Mouse (Mus musculus): ENCODE measurements around the gene Gm10354. TPM values are rescaled to one million over a fixed set of nuclear protein-coding genes. Genes with fewer than 3 reads are reported as not detected.
"Not testable (repeated sequence)": the region's sequence is repeated elsewhere in the genome, so short reads cannot be mapped to it uniquely, and the experiment has no call there.

Gm10354 gene
- total RNA-seq, 1 experiment = not detected

- H3K9ac ChIP-seq (ENCODE audit: insufficient read depth, low read depth, low read length, poor library complexity, severe bottlenecking); H3K27ac ChIP-seq (ENCODE audit: insufficient read depth, low read depth, low read length, poor library complexity, severe bottlenecking); H3K4me1 ChIP-seq (ENCODE audit: control insufficient read depth in 2 of 2, insufficient read depth in 2 of 2, low read length in 2 of 2, poor library complexity in 1 of 2); in situ Hi-C loops (cut with MboI; ENCODE audit: low sequenced_read_pairs in 2 of 2, unreplicated experiment in 2 of 2); DNase-seq (ENCODE audit: low read depth, low spot score); H3K36me3 ChIP-seq (ENCODE audit: control insufficient read depth, insufficient read depth, low read length, poor library complexity, severe bottlenecking); H3K9me3 ChIP-seq (ENCODE audit: control insufficient read depth, insufficient read depth, low read depth, low read length); H3K4me3 ChIP-seq (ENCODE audit: insufficient read depth in 1 of 2, low read depth in 1 of 2, low read length in 2 of 2, poor library complexity in 1 of 2, severe bottlenecking in 1 of 2): not testable (repeated sequence)
These were observed 26.9 kb downstream of the Gm10354 start for GRCm38 (mm10) chr5:14951822-14952221.

GRCm38 (mm10) chr5:14947482-14948198 lies 31.1 kb downstream of the Gm10354 start:
- H3K36me3 ChIP-seq (ENCODE audit: control insufficient read depth, insufficient read depth, low read length, poor library complexity, severe bottlenecking); H3K27ac ChIP-seq (ENCODE audit: insufficient read depth, low read depth, low read length, poor library complexity, severe bottlenecking); in situ Hi-C loops (cut with MboI; ENCODE audit: low sequenced_read_pairs in 2 of 2, unreplicated experiment in 2 of 2); H3K9ac ChIP-seq (ENCODE audit: insufficient read depth, low read depth, low read length, poor library complexity, severe bottlenecking); H3K4me1 ChIP-seq (ENCODE audit: control insufficient read depth in 2 of 2, insufficient read depth in 2 of 2, low read length in 2 of 2, poor library complexity in 1 of 2); DNase-seq (ENCODE audit: low read depth, low spot score); H3K9me3 ChIP-seq (ENCODE audit: control insufficient read depth, insufficient read depth, low read depth, low read length); H3K4me3 ChIP-seq (ENCODE audit: insufficient read depth in 1 of 2, low read depth in 1 of 2, low read length in 2 of 2, poor library complexity in 1 of 2, severe bottlenecking in 1 of 2): not testable (repeated sequence)

DNA sequence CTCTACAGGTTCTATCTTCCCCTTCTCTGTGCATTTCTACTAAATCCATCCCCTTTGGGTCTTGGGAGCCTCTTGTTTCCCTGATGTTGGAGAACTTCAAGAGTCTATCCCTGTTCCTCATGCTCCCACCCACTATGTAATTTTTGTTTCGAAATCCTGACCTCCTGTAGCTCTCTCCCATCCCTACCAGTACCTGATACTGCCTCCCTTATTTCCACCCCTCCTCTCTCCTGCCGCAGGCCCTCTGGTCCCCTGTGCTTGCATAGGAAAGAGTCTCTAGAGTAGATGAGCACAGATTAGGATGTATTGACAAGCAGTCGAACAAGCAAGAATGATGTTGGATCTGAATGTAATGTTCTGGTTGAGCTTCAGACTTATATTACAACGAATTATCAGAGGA lies 33.2 kb downstream of the Gm10354 start:
- DNase-seq (ENCODE audit: low read depth, low spot score); H3K9ac ChIP-seq (ENCODE audit: insufficient read depth, low read depth, low read length, poor library complexity, severe bottlenecking); in situ Hi-C loops (cut with MboI; ENCODE audit: low sequenced_read_pairs in 2 of 2, unreplicated experiment in 2 of 2); H3K4me1 ChIP-seq (ENCODE audit: control insufficient read depth in 2 of 2, insufficient read depth in 2 of 2, low read length in 2 of 2, poor library complexity in 1 of 2); H3K36me3 ChIP-seq (ENCODE audit: control insufficient read depth, insufficient read depth, low read length, poor library complexity, severe bottlenecking); H3K4me3 ChIP-seq (ENCODE audit: insufficient read depth in 1 of 2, low read depth in 1 of 2, low read length in 2 of 2, poor library complexity in 1 of 2, severe bottlenecking in 1 of 2); H3K27ac ChIP-seq (ENCODE audit: insufficient read depth, low read depth, low read length, poor library complexity, severe bottlenecking); H3K9me3 ChIP-seq (ENCODE audit: control insufficient read depth, insufficient read depth, low read depth, low read length): not testable (repeated sequence)

GRCm38 (mm10) chr5:14941043-14941442 lies 37.7 kb downstream of the Gm10354 start:
- H3K9me3 ChIP-seq (ENCODE audit: control insufficient read depth, insufficient read depth, low read depth, low read length); H3K4me1 ChIP-seq (ENCODE audit: control insufficient read depth in 2 of 2, insufficient read depth in 2 of 2, low read length in 2 of 2, poor library complexity in 1 of 2); H3K4me3 ChIP-seq (ENCODE audit: insufficient read depth in 1 of 2, low read depth in 1 of 2, low read length in 2 of 2, poor library complexity in 1 of 2, severe bottlenecking in 1 of 2); H3K36me3 ChIP-seq (ENCODE audit: control insufficient read depth, insufficient read depth, low read length, poor library complexity, severe bottlenecking); in situ Hi-C loops (cut with MboI; ENCODE audit: low sequenced_read_pairs in 2 of 2, unreplicated experiment in 2 of 2); H3K9ac ChIP-seq (ENCODE audit: insufficient read depth, low read depth, low read length, poor library complexity, severe bottlenecking); DNase-seq (ENCODE audit: low read depth, low spot score); H3K27ac ChIP-seq (ENCODE audit: insufficient read depth, low read depth, low read length, poor library complexity, severe bottlenecking): not testable (repeated sequence)

DNA sequence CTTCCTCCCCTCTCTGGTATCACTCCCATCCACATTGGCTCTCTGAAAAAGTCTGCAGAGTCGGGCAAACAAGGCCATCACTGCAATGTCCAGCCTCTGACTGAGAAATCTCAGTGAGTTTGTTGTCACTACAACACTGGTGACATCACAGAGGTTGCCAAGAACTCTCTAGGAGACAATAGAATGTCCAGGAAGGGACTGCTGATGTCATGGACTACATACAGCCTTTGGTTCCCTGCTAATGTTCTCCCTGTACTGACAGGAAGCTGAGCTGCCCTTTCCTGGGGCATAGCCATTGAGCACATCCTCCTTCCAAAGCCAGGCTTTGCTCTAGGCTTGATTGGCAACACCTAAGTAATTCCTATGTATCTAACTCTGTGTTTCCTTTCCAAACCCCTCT lies 40.4 kb downstream of the Gm10354 start, which contains the start of gene Speer4e:
TSS of gene Speer4e (minus strand) at position 101 of the 400 bp plus-strand sequence.
- H3K27ac ChIP-seq (ENCODE audit: insufficient read depth, low read depth, low read length, poor library complexity, severe bottlenecking); in situ Hi-C loops (cut with MboI; ENCODE audit: low sequenced_read_pairs in 2 of 2, unreplicated experiment in 2 of 2); DNase-seq (ENCODE audit: low read depth, low spot score); H3K9ac ChIP-seq (ENCODE audit: insufficient read depth, low read depth, low read length, poor library complexity, severe bottlenecking); H3K4me3 ChIP-seq (ENCODE audit: insufficient read depth in 1 of 2, low read depth in 1 of 2, low read length in 2 of 2, poor library complexity in 1 of 2, severe bottlenecking in 1 of 2); H3K4me1 ChIP-seq (ENCODE audit: control insufficient read depth in 2 of 2, insufficient read depth in 2 of 2, low read length in 2 of 2, poor library complexity in 1 of 2); H3K9me3 ChIP-seq (ENCODE audit: control insufficient read depth, insufficient read depth, low read depth, low read length); H3K36me3 ChIP-seq (ENCODE audit: control insufficient read depth, insufficient read depth, low read length, poor library complexity, severe bottlenecking): not testable (repeated sequence)

DNA sequence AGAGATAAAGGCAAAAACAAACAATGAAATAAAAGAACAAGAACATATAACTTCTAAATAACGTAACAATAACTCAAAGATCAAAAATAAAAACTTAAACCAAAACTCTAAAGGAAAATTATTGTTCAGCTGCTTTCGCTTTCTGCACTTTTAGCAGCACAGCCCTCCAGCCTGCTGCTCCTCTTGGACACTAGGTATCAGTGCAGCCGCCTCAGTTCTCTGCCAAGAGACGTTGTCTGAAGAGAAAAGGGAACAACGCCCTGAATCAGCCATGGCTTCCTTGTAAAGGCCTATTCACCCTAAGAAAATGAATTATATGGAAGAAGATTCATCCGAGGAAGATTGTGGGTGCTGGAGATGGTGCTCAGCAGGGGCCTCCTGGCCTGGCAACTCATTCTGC lies 45.0 kb downstream of the Gm10354 start:
- in situ Hi-C loops (cut with MboI; ENCODE audit: low sequenced_read_pairs in 2 of 2, unreplicated experiment in 2 of 2); H3K9ac ChIP-seq (ENCODE audit: insufficient read depth, low read depth, low read length, poor library complexity, severe bottlenecking); H3K4me1 ChIP-seq (ENCODE audit: control insufficient read depth in 2 of 2, insufficient read depth in 2 of 2, low read length in 2 of 2, poor library complexity in 1 of 2); H3K4me3 ChIP-seq (ENCODE audit: insufficient read depth in 1 of 2, low read depth in 1 of 2, low read length in 2 of 2, poor library complexity in 1 of 2, severe bottlenecking in 1 of 2); H3K9me3 ChIP-seq (ENCODE audit: control insufficient read depth, insufficient read depth, low read depth, low read length); H3K27ac ChIP-seq (ENCODE audit: insufficient read depth, low read depth, low read length, poor library complexity, severe bottlenecking); H3K36me3 ChIP-seq (ENCODE audit: control insufficient read depth, insufficient read depth, low read length, poor library complexity, severe bottlenecking); DNase-seq (ENCODE audit: low read depth, low spot score): not testable (repeated sequence)

DNA sequence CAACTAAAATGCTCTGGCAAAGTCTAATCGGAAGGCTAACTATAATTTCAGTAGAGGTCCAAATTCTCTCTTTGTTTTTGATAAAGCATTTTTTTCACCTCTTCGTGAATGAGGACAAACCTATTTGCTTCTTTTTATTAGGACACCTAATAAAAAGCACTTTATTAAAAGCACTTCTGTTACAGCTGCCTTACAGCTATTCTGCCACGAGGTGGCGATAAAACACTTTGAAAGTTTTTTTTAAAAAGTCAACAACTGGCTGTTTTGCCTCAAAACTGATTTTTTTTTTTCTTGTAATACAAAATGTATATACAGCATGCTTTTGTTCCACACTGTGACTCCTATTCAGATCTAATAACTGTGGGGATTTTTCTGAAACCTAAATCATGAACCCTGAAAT lies 51.7 kb downstream of the Gm10354 start:
- H3K27ac ChIP-seq (ENCODE audit: insufficient read depth, low read depth, low read length, poor library complexity, severe bottlenecking); H3K9me3 ChIP-seq (ENCODE audit: control insufficient read depth, insufficient read depth, low read depth, low read length); H3K36me3 ChIP-seq (ENCODE audit: control insufficient read depth, insufficient read depth, low read length, poor library complexity, severe bottlenecking); in situ Hi-C loops (cut with MboI; ENCODE audit: low sequenced_read_pairs in 2 of 2, unreplicated experiment in 2 of 2); H3K9ac ChIP-seq (ENCODE audit: insufficient read depth, low read depth, low read length, poor library complexity, severe bottlenecking); H3K4me1 ChIP-seq (ENCODE audit: control insufficient read depth in 2 of 2, insufficient read depth in 2 of 2, low read length in 2 of 2, poor library complexity in 1 of 2); H3K4me3 ChIP-seq (ENCODE audit: insufficient read depth in 1 of 2, low read depth in 1 of 2, low read length in 2 of 2, poor library complexity in 1 of 2, severe bottlenecking in 1 of 2); DNase-seq (ENCODE audit: low read depth, low spot score): not testable (repeated sequence)
